ENCODE assay signal across 8 mouse cellular contexts in genomic region chr1:105179371-105179823, GRCm38 (mm10).
A peak's percentile ranks its signal among the peaks of the same experiment; 100 is the strongest.
DNase-seq lines count a peak whose midpoint lies in the region; ATAC-seq and TF ChIP-seq lines count a peak whose summit lies in the region.

No protein-coding gene starts in this region.

- no peak for TF ChIP-seq POLR2A in small intestine, adult 2 months (IDR thresholded peaks at IDR 0.05; ENCODE audit: low read depth, low read length)

- no peaks in the 10 kb centered on the region for H3K9me3 ChIP-seq in heart, embryonic 14.5 days (ENCODE audit: control insufficient read depth, low read length)
- no peaks in the 10 kb centered on the region for H3K9me3 ChIP-seq in kidney, embryonic 15.5 days (replicated peaks)

- H3K4me3 ChIP-seq in heart, embryonic 14.5 days (ENCODE audit: control insufficient read depth in 1 of 2, insufficient read depth in 1 of 2, low read depth in 1 of 2, low read length in 2 of 2): no peak overlapping the region
- H3K4me3 ChIP-seq in kidney, embryonic 15.5 days (replicated peaks): no peak overlapping the region
- peak overlapping the region; percentile 16 for H3K4me3 ChIP-seq in small intestine, adult 2 months (ENCODE audit: low read depth, low read length)

- no peaks in the 10 kb centered on the region for H3K27me3 ChIP-seq in heart, embryonic 14.5 days (ENCODE audit: control insufficient read depth, insufficient read depth, low read length)
- no peaks in the 10 kb centered on the region for H3K27me3 ChIP-seq in kidney, embryonic 15.5 days
- no peaks in the 10 kb centered on the region for H3K27me3 ChIP-seq in small intestine, adult 2 months (ENCODE audit: control insufficient read depth, insufficient read depth, low read length)

- H3K27ac ChIP-seq in heart, embryonic 14.5 days (replicated peaks in 1 of 2; ENCODE audit: control insufficient read depth in 1 of 2, insufficient read depth in 1 of 2, low read depth in 2 of 2, low read length in 2 of 2): peak overlapping the region in 1 of 2 experiments; percentile 24; a peak in 2 of 4 replicates
- H3K27ac ChIP-seq in kidney, embryonic 15.5 days: peak overlapping the region; percentile 90
- peak overlapping the region; percentile 96 for H3K27ac ChIP-seq in small intestine, adult 2 months (ENCODE audit: insufficient read depth, low read depth, low read length)

- no peak for TF ChIP-seq CTCF in small intestine, adult 2 months (IDR thresholded peaks at IDR 0.05; ENCODE audit: extremely low read depth, insufficient read length, insufficient replicate concordance, low read depth, low read length)

- peak; percentile 89 for ATAC-seq in heart, embryonic 14.5 days (ENCODE audit: insufficient number of reproducible peaks, insufficient read depth, low FRiP score, low read depth)
- peak; percentile 95 for ATAC-seq in kidney, embryonic 15.5 days (replicated peaks; ENCODE audit: low FRiP score)

- peak; percentile 8 for DNase-seq in layer of hippocampus, adult 9-11 months
- DNase-seq in layer of hippocampus, postnatal 25 days (ENCODE audit: extremely low spot score in 1 of 2, low spot score in 1 of 2): no peak
- DNase-seq in fibroblast of lung, adult 2 months (ENCODE audit: low read depth): peak; percentile 49
- peak; percentile 11 for DNase-seq in lung, postnatal 25 days (ENCODE audit: low spot score)
- no peak for DNase-seq in thymus, adult 18-20 months

- H3K36me3 ChIP-seq in heart, embryonic 14.5 days (ENCODE audit: control insufficient read depth, insufficient read depth, low read length): no peaks in the 10 kb centered on the region
- H3K36me3 ChIP-seq in kidney, embryonic 15.5 days: no peaks in the 10 kb centered on the region
- no peaks in the 10 kb centered on the region for H3K36me3 ChIP-seq in small intestine, adult 2 months (ENCODE audit: control insufficient read depth, insufficient read depth, low read length)

- no peak overlapping the region for H3K4me2 ChIP-seq in heart, embryonic 14.5 days (ENCODE audit: low read length)
- H3K4me2 ChIP-seq in kidney, embryonic 15.5 days: peak overlapping the region; percentile 37; the same call in 1 of the 2 replicates

- H3K4me1 ChIP-seq in heart, embryonic 14.5 days (ENCODE audit: control insufficient read depth in 2 of 2, insufficient read depth in 2 of 2, low read length in 2 of 2): peaks cover 8 to 24% of the 10 kb centered on the region in 2 experiments
- H3K4me1 ChIP-seq in kidney, embryonic 15.5 days: peaks cover 18% of the 10 kb centered on the region
- H3K4me1 ChIP-seq in small intestine, adult 2 months (ENCODE audit: control insufficient read depth, insufficient read depth, insufficient read length, low read length): peaks cover 34% of the 10 kb centered on the region

- no peak overlapping the region for H3K9ac ChIP-seq in heart, embryonic 14.5 days (ENCODE audit: low read length)
- H3K9ac ChIP-seq in kidney, embryonic 15.5 days: no peak overlapping the region

- WGBS in heart, embryonic 14.5 days: 4% methylated on average over 3 of the region's 3 CpGs
- WGBS in kidney, embryonic 15.5 days: 33% methylated on average over 3 of the region's 3 CpGs
- 12% methylated on average over 3 of the region's 3 CpGs for WGBS in small intestine, adult 2 months

Comparison
In these comparisons a context has a peak if more than half of its experiments do, and no peak if none do; other contexts are left out.
1. DNase-seq: peak in layer of hippocampus, adult 9-11 months (single experiment), fibroblast of lung, adult 2 months (single experiment) and lung, postnatal 25 days (single experiment); none in layer of hippocampus, postnatal 25 days (0 of 2) and thymus, adult 18-20 months (0 of 2).